Mouse (Mus musculus) G1E (cell line): ENCODE data around the gene Lrmda. TPM values are rescaled to one million over a fixed set of nuclear protein-coding genes. Genes with fewer than 3 reads are reported as not detected.

Experiments
- ATAC-seq: 2 replicates; pipeline ENCODE4 v1.8.0; 2016; ENCODE audit warnings: mild to moderate bottlenecking; ENCODE audit not compliant: insufficient number of reproducible peaks, poor library complexity, low FRiP score, severe bottlenecking; ENCODE audit errors: extremely low read depth
- DNase-seq: peaks from one replicate; pipeline ENCODE4 v3.0.0; 2012; ENCODE audit warnings: low spot score
- H3K27me3 ChIP-seq: 2 replicates; pipeline ENCODE4 v1.6.1; 2012; ENCODE audit warnings: mild to moderate bottlenecking, low read length, inconsistent platforms; ENCODE audit not compliant: insufficient read depth
- H3K36me3 ChIP-seq: replicated peaks from 2 replicates; pipeline ENCODE3; 2012; ENCODE audit warnings: mild to moderate bottlenecking, inconsistent platforms
- H3K4me1 ChIP-seq: 2 replicates; pipeline ENCODE4 v1.6.1; 2012; ENCODE audit warnings: low read depth, low read length, inconsistent platforms, mixed read lengths; ENCODE audit not compliant: insufficient read depth
- H3K4me3 ChIP-seq: 2 replicates; pipeline ENCODE4 v1.5.1; 2012; ENCODE audit warnings: low read depth, mild to moderate bottlenecking, inconsistent platforms, low read length, moderate library complexity, mixed read lengths
- H3K9me3 ChIP-seq: replicated peaks from 2 replicates; pipeline ENCODE4 v1.6.1; 2012; ENCODE audit warnings: inconsistent platforms
- CTCF ChIP-seq: IDR thresholded peaks from 2 replicates; pipeline ENCODE4 v1.5.1; 2012; ENCODE audit warnings: low read depth, low read length, inconsistent platforms, mixed read lengths
- GATA1 ChIP-seq: IDR thresholded peaks from 2 replicates; pipeline ENCODE4 v1.6.1; 2012; ENCODE audit warnings: borderline replicate concordance, low read length, inconsistent platforms, mixed read lengths
- GATA2 ChIP-seq: IDR thresholded peaks from 2 replicates; pipeline ENCODE4 v1.6.1; 2012; ENCODE audit warnings: low read depth, low read length, inconsistent platforms, borderline replicate concordance
- POLR2AphosphoS5 ChIP-seq: IDR thresholded peaks from 2 replicates; pipeline ENCODE4 v1.6.1; 2012; ENCODE audit warnings: low read depth, low read length, inconsistent platforms; ENCODE audit not compliant: insufficient replicate concordance
- TAL1 ChIP-seq: conservative IDR thresholded peaks from 2 replicates; pipeline ENCODE4 v1.6.1; 2012; ENCODE audit warnings: low read depth, low read length, inconsistent platforms, mixed read lengths
- polyA plus RNA-seq: library from polyadenylated mRNA; stranded (reverse); fragments of >175 nt; gene quantifications from 2 replicates; pipeline ENCODE4 v1.2.3, GENCODE M21; 2012
- total RNA-seq, 2 experiments: library from RNA; stranded (forward) in 1 of 2; stranded (reverse) in 1 of 2; fragments of 200-1000 nt in 1 of 2; fragments of >200 nt in 1 of 2; fragmentation: Nextera tagmentation in 1 of 2; gene quantifications; 2 replicates each; pipeline ENCODE4 v1.2.3; 2014 to 2017

Gene Lrmda
- total and polyA plus RNA-seq, 3 experiments = not detected

DNA sequence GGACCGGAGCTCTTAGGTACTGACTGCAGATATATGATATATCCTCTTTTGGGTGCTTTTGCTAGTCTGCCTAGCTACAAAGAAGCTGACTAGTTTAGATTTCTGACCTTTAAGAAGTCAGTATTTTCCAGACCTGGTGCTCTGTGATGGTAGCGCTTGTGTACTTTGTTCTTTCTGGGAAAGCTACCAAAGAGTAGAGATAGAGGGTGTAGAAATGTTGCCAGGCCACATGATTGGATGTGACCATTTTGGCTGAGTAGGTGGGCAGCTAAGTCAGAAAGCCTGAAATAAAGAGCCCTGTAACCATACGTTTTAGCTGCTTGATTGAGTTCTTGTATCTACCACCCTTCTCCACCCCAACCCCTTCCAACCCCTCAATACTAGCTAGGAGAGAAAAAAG, 398.2 kb downstream of the Lrmda start:
- Histone ChIP-seq H3K27me3 (no peaks in the 10 kb centered on the region), H3K9me3 (peaks cover 4% of the 10 kb centered on the region), H3K36me3 (no peaks in the 10 kb centered on the region), H3K4me1 (no peaks in the 10 kb centered on the region), H3K4me3 (no peak overlapping the region)
- no peak for TF ChIP-seq POLR2AphosphoS5
- TF ChIP-seq GATA2 = no peak
- TF ChIP-seq TAL1 = no peak
- no peak for ATAC-seq
- DNase-seq = no peak

DNA sequence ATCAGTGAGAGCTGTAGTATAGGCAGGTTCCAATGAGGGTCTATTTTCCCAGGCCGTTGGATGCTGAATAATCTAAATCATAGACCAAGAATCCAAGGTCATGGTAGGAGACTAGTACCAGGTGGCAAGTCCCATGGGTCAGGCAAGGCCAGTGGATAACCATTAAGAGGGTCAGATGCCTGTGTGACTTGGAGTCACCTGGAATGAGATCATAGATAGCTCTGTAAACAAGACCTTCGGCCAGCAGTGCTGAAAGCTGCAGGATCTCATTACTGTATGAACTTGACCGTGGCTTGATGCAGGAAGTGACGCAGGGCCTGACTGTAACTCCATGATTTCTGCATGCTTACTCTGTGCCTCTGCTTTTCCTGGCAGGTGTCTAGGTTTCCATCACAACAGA, 402.2 kb downstream of the Lrmda start:
- ATAC-seq (no peak), DNase-seq (no peak)
- Histone ChIP-seq H3K36me3 (no peaks in the 10 kb centered on the region), H3K27me3 (no peaks in the 10 kb centered on the region), H3K4me1 (no peaks in the 10 kb centered on the region), H3K4me3 (no peak overlapping the region), H3K9me3 (peaks cover 4% of the 10 kb centered on the region)
- no peak for TF ChIP-seq GATA1
- TF ChIP-seq POLR2AphosphoS5 = no peak
- TF ChIP-seq TAL1 = no peak
- TF ChIP-seq GATA2 = no peak
- no peak for TF ChIP-seq CTCF

DNA sequence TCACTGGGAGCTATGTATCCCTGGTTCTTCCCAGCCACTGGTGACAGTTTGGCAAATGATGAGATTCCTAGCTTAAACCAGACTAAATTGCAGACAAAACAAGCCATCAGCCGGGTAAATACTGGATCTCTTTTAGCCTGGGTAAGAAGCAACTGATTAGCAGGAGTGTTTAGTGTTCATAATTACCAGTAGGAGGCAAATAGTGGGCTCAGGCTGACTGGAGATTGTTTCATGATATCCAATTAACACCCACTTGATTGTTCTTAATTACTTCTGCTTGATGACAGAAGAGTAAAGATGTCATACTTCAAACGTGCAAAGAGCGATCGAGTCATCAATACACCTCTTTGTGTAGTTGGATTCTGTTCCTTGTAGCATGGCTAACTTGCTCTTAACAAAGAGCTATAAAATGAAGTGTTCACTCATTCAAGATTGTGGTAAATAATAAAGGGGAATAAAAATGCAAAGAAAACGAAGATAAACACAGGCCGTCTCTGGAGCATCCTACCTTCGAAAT, 405.6 kb downstream of the Lrmda start:
- Histone ChIP-seq H3K27me3 (no peaks in the 10 kb centered on the region), H3K4me1 (no peaks in the 10 kb centered on the region), H3K9me3 (peaks cover 4% of the 10 kb centered on the region), H3K36me3 (no peaks in the 10 kb centered on the region), H3K4me3 (no peak overlapping the region)
- DNase-seq = no peak
- no peak for ATAC-seq
- TF ChIP-seq POLR2AphosphoS5 (no peak), GATA2 (no peak), TAL1 (no peak), GATA1 (no peak), CTCF (no peak)

DNA sequence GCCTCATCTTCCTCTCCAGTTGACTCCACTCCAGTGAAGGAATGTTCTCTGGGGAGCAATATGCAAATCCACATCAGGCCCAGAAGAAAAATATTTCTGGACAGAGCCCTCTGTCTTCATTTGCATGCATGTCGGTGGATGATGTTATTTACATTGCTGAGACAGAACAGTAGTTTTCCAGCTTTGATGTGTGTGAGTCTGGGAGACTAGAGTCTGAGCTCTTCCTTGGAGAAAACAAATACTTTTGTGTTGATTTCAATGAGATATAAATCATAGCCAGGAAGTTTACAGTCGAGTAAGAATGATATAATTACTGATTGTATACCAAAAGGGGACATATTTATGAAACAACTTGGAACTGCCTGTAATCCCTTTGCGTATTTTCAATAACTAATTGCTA, 415.9 kb downstream of the Lrmda start:
- TF ChIP-seq CTCF (no peak), POLR2AphosphoS5 (no peak), GATA2 (no peak), GATA1 (no peak), TAL1 (no peak)
- DNase-seq (no peak), ATAC-seq (no peak)
- Histone ChIP-seq H3K4me3 (no peak overlapping the region), H3K4me1 (no peaks in the 10 kb centered on the region), H3K36me3 (no peaks in the 10 kb centered on the region), H3K27me3 (no peaks in the 10 kb centered on the region), H3K9me3 (peaks cover 5% of the 10 kb centered on the region)

DNA sequence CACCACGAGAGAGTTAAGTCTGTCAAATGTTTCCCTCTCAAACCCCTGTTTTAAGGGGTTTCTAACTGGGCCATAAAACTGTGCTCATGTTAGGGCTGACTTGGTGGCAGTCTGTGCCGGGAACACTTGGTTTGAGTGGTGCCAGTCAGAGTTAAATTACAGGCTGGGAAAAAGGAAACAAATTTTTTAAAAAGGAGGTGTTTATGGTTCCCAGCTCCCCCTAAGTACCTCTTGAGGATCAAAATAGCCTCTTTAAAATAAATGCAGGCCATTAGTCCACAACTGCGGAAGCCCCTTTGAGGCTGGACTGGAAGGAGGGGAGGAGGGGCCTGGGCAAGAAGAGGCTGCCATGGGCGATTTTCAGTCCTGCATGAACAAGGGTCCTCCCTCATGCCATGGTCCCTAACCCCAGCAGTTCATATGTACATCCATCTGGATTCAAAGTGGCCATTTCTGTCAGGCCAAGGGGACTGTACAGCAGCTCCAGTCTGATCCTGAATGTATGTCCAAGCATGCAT, 416.4 kb downstream of the Lrmda start:
- ATAC-seq (no peak), DNase-seq (no peak)
- Histone ChIP-seq H3K9me3 (peaks cover 8% of the 10 kb centered on the region), H3K4me3 (no peak overlapping the region), H3K36me3 (no peaks in the 10 kb centered on the region), H3K27me3 (no peaks in the 10 kb centered on the region), H3K4me1 (no peaks in the 10 kb centered on the region)
- TF ChIP-seq CTCF (no peak), TAL1 (no peak), GATA2 (no peak), GATA1 (no peak), POLR2AphosphoS5 (no peak)

DNA sequence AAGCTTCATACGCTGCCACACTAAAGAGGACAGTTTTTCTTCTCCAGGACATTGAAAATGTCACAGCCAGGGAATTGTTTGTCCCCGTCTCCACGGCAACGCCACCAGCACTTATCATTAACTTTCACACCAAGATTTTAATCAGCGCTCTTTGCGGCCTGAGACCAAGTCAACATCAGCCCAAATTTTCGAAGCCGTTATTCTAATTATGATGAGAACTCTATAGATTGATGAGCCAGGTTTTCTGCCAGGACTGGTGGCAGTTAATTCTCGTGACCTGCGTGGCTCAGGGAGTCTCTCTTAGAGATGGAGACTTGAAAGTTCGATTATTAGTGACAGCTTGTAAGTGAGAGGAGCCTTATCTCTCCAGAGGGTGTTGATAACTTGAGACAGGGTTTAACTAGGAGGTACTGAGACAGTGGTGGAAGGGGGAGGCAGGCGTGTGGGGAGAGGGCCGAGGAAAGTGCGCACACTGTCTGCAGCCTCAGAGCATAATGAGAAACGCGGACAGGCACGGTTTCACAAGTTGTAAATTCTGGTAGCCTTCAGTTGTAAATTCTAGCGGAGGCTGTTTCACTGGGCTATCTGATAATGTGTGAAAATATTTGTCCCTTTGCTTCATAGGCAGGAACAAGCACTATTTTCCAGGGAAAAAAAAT, 421.0 kb downstream of the Lrmda start:
- H3K36me3 ChIP-seq = no peaks in the 10 kb centered on the region
- H3K4me1 ChIP-seq = no peaks in the 10 kb centered on the region
- H3K4me3 ChIP-seq = no peak overlapping the region
- DNase-seq (no peak), ATAC-seq (no peak)
- no peak for TF ChIP-seq CTCF
- TF ChIP-seq TAL1 = no peak
- no peak for TF ChIP-seq POLR2AphosphoS5
- TF ChIP-seq GATA2 = no peak
- TF ChIP-seq GATA1 = no peak
- no peaks in the 10 kb centered on the region for H3K27me3 ChIP-seq
- peaks cover 12% of the 10 kb centered on the region for H3K9me3 ChIP-seq
